Mouse (Mus musculus) CD8-positive naive resting alpha-beta T cell, adult 2 months (primary cell): Measurements from ENCODE around the gene Gm37240.

Experiments
- DNase-seq, 2 experiments: peaks; one replicate each; pipeline ENCODE4 v3.0.0; 2022; ENCODE audit warnings: low read depth in 2 of 2, low spot score in 2 of 2

The Gm37240 gene

GRCm38 (mm10) chr3:85645517-85646004 is 241.8 kb downstream of the Gm37240 start:
- DNase-seq: no peak

GRCm38 (mm10) chr3:85644814-85645213 is 242.5 kb downstream of the Gm37240 start:
- DNase-seq: no peak

GRCm38 (mm10) chr3:85641751-85642150 is 245.6 kb downstream of the Gm37240 start:
- DNase-seq: no peak

GRCm38 (mm10) chr3:85636716-85637447 is 250.4 kb downstream of the Gm37240 start:
- no peak for DNase-seq

- no peak for DNase-seq
These were observed 251.7 kb downstream of the Gm37240 start for GRCm38 (mm10) chr3:85635591-85635990.

GRCm38 (mm10) chr3:85635126-85635419 is 252.2 kb downstream of the Gm37240 start:
- no peak for DNase-seq

GRCm38 (mm10) chr3:85634389-85635125 is 252.8 kb downstream of the Gm37240 start:
- no peak for DNase-seq

- DNase-seq: no peak
These were observed 253.6 kb downstream of the Gm37240 start for GRCm38 (mm10) chr3:85633733-85634132.

- DNase-seq: no peak
These were observed 257.3 kb downstream of the Gm37240 start for GRCm38 (mm10) chr3:85629895-85630510.

- no peak for DNase-seq
These were observed 267.6 kb downstream of the Gm37240 start for GRCm38 (mm10) chr3:85619751-85620150.

GRCm38 (mm10) chr3:85619345-85619744 is 268.0 kb downstream of the Gm37240 start:
- no peak for DNase-seq

- no peak for DNase-seq
These were observed 268.4 kb downstream of the Gm37240 start for GRCm38 (mm10) chr3:85618885-85619284.

- DNase-seq: no peak
These were observed 270.9 kb downstream of the Gm37240 start for GRCm38 (mm10) chr3:85616389-85616788.

GRCm38 (mm10) chr3:85607753-85608152 is 279.6 kb downstream of the Gm37240 start:
- DNase-seq: no peak

- DNase-seq: no peak
These were observed 280.4 kb downstream of the Gm37240 start for GRCm38 (mm10) chr3:85606912-85607311.

- no peak for DNase-seq
These were observed 283.5 kb downstream of the Gm37240 start for GRCm38 (mm10) chr3:85603811-85604210.

- DNase-seq: no peak
These were observed 285.4 kb downstream of the Gm37240 start for GRCm38 (mm10) chr3:85601841-85602305.

- DNase-seq: no peak
These were observed 287.8 kb downstream of the Gm37240 start for GRCm38 (mm10) chr3:85599526-85599925.

- DNase-seq: no peak
These were observed 292.9 kb downstream of the Gm37240 start for GRCm38 (mm10) chr3:85594452-85594851.

- no peak for DNase-seq
These were observed 294.6 kb downstream of the Gm37240 start for GRCm38 (mm10) chr3:85592640-85593252.

GRCm38 (mm10) chr3:85592067-85592466 is 295.3 kb downstream of the Gm37240 start:
- no peak for DNase-seq
